Mouse (Mus musculus): Measurements from ENCODE around the gene P2rx3.

GRCm38 (mm10) chr2:85012679-85013078 is 24.6 kb downstream of the P2rx3 start:
- TF ChIP-seq CTCF (IDR thresholded peaks at IDR 0.05; ENCODE audit: borderline replicate concordance, insufficient read depth, low read depth, low read length) (no peak), POLR2A (IDR thresholded peaks at IDR 0.05; ENCODE audit: borderline replicate concordance, insufficient read depth, low read length) (no peak)

Data from cerebellum, adult 2 months (tissue).